Mouse (Mus musculus) left cerebral cortex, adult 11 months (tissue): ENCODE results near the gene Grtp1.

ENCODE experiments used
- DNase-seq: peaks from one replicate; pipeline ENCODE4 v3.0.0; 2022; ENCODE audit warnings: low spot score

Grtp1 gene

DNA sequence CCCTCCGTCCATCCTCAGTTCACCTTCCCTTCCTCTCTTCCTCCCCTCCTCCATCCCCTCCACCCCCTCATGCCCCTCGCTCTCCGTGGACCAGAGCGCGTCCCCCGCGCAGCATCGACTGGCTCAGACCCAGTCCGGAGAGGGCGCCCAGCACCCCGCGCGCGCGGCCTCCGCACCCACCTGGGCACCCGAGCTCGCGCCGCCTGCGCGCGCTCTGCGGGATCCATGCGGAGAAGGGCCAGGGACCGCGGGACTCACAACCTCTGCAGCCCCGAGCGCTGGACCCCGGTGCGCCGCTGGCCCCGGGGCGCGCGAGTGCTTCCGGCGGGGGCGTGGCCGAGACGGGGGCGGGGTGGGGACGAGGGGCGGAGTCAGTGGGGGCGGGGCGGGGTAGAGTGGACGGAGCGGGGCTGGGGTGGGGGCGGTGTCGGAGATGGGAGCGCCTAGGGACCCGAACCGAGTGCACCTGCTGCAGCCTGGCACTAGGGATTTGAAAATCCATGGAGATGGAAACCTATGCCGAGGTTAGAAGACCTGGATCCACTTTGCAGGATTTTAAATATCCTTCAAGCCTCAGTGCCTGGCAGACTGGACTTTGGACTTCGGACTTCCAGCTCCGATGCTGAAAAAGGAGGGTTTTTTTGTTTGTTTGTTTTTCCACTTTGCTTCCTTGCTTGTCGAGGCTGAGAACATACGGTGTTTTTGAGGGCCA, at the start of gene Grtp1:
Grtp1 (minus strand) TSS at position 320 of the 712 bp plus-strand sequence.
- no peak for DNase-seq

DNA sequence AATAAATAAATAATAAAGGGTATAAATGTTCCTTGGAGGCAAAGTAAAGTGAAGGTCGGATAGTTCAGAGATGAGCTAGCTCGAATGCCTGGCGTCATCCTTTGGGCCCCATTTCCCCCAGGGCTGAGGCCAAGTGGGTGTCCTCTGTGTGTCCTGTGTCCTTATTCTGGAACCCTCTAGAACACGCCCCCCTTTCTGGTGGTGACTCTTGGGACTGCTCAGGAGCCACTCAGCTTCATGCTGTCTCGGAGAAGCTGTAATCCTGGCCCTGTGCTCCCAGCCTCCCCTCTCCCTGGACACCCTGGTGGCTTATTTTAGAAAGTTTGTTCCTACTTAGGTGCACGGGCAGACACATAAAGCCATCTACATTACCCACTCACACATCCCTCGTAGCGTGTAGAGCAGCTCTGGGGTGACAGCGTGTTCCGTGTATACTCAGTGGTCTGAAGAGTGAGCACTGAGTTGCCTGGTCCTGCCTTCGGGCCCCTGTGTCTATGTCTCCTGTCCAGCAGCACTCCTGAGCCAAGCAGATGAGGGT, 44.0 kb upstream of the Grtp1 start:
- no peak for DNase-seq

DNA sequence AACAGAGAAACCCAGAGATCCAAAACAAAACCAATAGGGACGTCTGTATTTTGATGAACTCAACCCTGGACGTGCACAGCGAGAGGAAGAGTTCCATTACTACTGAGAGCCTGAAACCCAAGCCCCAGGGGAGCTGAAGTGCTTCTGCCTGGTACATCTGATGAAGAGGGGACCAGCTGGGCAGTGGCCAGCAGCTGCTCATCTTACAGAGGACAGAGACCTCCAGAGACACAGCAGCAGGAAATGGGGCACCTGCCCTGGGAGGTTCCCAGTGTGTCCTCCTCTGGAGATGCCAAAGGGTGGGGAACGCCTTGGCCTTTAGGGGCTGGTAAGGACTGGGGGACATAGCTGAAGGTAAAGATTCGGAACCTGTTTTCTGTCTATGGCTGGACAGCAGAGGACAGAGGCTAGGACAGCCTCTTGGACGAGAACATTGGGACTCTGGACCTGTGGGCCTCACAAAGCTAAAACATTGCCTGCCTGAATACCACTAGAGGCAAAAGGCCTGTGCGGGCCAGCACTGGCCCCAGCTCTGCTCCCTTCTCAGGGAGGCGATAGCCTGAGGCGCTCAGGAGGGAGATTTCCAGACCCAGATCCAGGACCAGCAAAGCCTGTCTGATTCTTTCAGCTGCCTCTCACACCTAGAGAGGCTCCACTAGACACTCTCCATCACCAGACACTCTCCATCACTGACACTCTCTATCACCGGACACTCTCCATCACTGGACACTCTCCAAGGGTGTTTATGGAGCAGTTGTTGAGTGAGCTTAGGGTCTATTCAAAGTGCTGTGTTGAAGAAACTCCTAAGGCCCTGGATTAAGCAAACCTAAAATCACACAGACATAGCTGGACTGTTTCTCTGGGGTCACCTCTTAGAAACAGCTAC, 42.8 kb upstream of the Grtp1 start:
- DNase-seq = no peak

DNA sequence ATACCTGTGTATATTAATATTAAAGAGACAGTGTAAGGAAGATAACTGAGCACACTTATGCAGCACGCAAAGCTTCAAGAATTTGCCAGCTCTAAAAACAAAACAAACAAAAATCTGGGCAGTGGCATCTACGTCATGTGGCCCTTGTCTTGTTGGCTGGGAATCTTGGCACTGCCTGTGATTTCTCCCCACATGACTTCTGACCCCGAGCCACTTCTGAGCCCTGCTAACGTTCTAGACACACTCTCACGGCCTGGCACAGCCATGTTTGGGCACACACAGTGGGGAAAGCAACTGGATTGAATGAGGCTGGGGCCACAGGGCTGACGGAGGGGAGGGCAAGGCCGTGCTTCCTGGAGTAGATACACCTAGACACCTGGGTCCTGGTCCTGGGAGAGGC, 40.3 kb upstream of the Grtp1 start:
- no peak for DNase-seq

DNA sequence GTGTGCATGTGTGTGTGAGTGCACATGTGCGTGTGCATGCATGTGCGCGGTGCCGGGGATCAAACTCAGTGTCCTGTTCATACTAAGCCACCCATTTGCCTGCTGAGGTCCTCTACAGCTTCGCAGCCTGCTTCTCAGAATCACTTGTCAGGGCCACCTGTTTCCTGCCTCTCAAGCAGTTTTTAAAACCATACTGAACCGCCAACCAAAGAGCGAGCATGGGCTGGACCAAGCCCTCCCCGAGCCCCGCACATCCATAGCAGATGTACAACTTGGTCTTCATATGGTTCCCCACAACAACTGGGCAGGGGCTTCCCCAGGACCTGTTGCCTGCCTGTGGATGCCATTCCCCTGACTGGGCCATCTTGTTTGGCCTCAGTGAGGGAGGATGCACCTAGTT, 39.6 kb upstream of the Grtp1 start:
- DNase-seq = no peak

DNA sequence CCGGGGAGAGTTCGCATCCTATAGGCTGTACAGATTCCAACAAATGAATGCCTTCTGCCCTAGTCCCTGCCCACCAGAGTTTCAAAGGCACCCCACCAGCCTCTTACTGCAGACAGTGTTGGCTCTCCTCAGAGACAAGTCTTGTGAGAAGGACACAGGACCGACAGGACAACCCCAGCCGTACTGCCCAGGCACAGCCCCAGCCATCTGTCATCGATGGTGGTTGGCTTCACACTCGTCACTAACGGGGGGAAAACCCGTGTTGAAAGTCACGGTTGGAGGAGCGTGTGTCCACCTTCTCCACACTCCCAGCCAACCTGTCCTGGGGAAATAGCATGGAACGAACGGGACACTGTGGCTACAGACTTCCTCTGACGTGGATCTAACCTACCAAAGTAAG, 34.4 kb upstream of the Grtp1 start:
- DNase-seq = no peak

DNA sequence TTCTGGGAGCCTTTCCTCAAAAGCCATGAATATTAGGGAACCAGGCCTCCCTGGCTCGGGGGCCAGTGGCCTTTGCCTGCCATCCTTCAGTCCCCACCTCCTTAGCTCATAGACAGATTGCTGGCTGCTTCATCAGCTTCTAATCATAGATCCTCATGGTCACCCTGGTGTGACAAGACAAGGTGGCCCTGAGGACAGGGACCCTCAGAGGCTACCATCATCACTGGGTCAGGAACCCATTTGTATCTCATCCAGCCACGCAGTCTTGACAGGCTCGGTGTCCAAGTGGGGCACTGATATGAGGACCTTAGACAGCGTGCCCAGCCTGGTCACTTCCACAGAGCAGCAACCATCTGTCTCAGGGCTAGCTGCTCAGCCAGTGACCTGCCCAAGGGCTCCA, 30.1 kb upstream of the Grtp1 start:
- no peak for DNase-seq

DNA sequence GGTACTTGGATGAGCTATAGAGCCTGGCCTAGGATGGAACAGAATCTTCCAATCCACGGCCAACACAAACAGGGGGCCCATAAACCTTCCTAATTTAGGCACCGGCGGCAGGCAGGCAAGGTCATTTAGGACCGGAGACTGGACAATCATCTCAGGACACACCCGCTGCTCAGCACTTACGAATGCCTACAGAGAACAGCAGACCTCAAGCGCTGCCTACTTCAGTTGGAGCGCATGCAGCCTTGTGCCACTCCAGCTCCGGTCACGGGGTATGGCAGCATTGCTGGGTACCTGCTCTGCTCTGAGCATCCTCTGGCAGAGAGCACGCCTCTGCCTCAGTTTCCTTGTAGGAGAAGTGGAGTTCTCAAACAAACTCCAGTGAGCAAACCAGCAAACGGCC, 29.4 kb upstream of the Grtp1 start:
- no peak for DNase-seq

DNA sequence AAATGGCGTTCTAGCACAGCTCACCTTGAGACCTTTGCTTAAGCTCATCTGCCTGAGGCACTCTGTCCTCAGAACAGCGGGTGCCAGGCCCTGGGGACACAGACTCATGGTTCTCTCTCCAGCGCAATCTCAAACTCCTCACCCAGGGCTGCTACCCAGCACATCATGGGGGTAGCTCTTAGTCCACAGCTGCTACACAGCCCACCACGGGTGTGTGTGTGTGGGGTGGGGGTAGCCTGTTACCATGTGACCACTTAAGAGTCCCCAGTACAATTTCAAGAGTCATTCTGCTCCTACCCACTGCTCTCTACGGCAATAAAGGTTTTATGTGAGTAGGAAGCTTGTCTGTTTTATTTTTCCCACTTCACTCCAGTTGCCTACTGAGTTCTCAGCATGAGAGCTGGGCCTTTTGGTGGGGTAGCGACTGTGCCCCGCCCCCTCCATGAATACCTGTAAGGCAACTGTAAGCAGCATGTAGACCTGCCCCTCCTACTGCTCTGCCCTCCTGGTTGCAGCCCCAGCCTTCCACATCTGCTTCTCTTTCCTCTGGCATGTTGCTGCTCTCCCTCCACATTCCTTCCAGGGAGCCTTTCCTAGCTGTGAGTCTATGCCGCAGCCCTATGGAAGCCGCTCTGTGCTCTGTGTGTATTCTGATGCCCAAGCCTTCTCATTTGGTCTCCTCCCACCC, 28.6 kb upstream of the Grtp1 start:
- DNase-seq = no peak

DNA sequence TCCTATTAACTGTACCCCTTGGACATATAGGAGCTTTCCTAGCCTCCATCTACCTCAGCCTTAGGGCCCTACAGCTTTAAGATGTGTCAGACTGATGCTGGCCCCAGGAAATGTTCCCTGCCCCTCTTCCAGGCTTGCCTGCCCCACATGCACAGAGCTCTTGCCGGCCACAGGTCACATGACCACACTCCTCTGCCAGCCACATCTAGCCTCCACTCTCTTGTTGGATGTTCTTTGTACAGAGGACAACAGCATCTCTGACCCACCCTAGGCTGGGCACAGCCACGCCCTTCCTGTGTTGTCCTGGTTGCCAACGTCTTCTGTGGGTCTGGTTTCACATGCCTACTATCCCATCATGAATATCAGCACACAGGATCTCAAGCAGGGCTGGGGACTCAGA, 26.8 kb upstream of the Grtp1 start:
- no peak for DNase-seq

DNA sequence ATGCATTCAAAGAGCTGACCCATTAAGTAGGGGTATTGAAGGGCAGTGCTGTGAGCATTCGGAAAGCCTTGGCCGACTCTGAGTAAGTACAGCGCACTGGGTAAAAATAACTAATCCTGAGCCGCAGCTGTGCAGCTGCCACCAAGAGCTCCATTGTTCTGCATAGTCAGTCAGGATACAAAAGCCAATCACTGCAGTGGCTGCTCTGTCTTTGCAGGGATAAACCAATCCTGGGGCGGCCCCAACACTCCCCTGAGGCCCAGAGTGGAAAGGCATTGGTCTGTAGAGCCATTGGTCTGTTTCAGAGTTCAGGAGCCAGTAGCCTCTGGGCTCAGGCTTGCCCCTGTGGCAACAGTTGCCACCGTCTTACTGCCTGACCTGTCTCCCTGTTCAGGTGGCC, 25.9 kb upstream of the Grtp1 start:
- peak; percentile 37 for DNase-seq

DNA sequence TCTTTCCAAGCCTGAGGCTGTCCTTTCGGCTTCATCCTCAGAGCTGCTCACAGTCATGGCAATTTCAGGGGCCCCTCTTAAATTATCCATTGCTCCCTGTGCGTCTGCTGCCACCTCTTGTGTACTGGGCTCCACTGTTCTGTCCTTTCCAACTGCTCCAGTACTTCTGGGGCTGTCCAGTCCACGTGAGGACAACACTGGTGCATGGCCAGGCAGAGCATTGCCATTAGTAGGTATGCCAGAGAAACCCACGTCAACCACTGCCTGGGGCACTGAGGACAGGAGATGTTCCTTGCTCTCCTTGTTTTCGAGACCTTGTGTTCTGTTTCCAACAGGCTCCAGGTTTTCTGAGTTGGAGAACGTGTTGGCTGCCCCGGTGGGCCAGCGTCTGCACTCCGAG, 24.0 kb upstream of the Grtp1 start:
- DNase-seq = no peak

DNA sequence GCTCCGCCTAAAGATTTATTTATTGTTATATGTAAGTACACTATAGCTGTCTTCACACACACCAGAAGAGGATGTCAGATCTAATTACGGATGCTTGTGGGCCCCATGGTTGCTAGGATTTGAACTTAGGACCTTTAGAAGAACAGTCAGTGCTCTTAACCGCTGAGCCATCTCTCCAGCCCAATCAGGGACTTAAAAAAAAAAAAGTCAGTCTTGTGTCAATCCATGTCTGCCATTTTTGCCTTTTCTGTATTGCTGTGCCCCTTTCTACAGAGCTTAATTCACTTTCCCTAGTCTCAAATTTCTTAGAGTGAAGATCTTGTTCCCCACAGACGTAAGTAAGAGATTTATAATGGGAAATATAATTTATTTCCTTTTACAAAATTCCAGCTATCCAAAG, 18.0 kb upstream of the Grtp1 start:
- DNase-seq = no peak

DNA sequence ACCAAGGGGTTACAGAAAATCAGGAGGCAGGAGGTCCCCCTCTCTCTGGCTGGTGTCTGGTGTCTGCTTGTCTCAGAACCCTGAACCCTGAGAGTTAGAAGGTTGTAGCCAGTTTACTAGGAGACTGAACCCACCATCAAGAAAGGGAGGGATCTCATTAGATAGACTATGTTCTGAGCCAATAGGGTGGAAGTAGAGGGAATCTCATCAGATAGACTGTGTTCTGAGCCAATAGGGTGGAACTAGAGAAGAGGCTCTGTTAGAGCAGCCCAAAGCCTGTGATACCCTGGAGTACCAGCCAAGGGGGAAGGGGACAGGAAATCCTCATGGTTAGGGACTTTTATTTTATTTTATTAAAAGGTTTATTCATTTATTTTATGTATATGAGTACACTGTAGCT, 17.6 kb upstream of the Grtp1 start:
- DNase-seq = no peak

DNA sequence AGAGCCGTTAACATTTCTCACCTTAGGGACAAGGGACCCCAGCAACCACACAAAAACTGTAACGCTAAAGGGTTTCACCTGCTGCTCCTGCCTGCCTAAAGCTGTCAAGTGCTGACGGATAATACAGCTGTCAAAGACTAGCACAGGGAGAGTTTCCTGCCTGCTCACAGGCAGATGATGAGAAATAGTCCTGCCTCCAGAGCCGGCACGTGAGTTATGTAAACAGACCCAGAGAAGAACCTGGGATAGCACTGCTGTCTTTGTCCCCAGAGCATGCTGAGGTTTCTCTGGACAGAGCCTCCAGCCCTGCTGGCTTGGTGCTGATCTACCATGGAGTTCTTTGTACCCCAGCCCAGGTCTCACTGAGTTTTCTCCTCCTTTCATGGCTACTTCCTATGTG, 16.7 kb upstream of the Grtp1 start:
- DNase-seq = no peak

DNA sequence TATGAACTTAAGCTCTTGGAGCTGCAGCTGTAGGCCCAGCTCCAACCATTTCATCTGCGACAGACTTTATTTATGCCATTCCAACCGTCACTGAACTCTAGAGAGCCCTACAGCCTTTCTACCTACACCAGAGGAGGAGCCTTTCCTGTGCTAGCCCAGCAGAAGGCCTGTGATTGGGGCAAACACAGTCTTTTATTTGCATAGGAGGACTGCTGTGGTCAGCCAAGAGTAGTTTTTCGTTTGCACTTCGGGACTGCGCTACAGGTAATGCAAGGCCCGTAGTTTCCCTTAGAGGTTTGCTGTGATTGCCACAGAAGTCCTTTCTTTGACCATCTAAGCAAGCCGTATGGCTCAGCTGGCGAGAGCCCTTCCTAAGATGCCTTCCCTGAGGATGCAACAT, 16.0 kb upstream of the Grtp1 start:
- no peak for DNase-seq

DNA sequence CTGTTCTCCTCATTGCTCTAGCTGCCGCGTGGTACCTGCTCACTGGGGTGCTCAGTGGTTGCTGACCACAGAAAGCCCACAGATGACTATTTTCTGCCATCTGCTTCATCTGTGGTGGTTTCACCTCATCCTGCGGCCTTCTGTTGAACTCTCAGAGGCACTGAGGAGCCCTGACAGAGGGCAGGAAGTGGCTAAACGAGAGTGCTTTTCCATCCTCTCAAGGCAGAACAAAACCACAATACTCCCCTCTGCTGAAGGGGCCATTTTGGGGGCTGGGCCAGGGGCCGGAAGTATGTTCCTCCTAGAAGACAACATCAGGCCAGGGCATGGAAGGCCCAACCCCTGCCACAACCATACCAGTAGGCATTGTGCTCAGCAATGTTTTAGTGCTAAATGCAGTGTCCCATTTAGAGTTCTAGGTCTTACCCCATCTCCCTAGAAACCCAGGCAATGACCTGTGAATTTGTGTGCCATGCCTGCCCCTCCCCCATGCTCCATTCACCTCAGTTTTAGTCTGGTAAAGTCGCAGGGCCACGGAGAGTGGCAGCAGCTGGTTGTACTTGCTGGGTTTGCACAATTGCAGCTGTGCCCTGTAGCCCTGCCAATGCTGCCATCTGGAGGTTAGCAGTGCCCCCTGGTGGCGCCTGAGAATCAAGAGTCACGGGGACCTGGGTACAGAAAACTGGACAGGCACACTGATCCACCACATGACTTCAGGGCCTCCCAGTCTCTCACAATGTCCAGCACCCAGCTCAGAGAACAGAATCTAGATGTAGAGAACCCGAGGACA, 13.3 kb upstream of the Grtp1 start:
- peak; percentile 84 for DNase-seq

DNA sequence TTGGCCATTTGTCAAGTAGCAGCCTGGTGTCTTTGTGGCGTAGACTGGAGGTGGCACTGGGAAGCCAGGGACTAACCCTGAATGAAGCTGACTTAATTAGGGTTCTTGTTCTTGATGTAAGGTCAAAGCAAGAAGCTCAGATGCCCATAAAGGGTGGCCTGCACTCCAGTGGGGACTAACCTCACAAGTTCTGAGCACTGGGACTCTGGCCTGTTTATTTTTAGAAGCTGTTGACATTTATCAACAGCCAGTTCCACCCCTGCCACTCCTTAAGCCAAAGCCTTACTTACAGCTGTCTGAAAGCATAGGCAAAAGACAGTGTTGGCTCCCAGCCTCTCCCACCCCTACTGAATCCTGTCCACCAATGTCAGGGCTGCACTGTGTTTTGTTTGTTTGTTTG, 9.3 kb upstream of the Grtp1 start:
- DNase-seq = no peak

DNA sequence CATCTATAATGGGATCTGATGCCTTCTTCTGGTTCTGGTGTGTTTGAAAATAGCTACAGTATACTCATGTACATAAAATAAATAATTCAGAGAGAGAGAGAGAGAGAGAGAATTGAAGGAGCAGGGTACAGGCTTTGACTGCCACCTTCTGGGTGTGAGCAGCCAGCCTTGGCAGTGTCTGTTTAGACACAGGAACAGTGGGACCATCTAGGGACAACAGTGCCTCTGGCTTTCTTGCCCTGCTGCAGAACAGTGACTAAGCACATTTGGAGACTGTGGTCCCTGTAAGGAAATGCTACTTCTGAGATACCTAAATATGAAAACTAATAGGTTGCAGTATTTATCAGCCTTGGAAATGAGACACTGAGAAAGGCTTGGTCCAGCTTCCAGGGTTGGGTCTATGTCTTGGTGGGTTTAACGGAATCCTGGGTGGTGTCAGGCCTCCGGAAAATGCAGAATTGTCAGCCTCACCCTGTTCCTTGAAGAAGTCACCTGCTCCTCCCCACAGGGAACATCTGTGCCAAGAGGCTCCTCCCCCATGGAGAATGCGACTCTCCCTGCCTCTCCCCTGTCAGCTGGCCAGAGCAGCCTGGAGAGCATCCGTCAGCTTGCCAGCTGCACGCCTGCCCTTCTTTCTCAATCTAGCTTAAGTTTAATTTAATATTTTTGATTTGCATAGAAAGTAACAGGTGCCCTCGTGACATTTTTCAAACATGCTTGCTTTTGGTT, 8.4 kb upstream of the Grtp1 start:
- DNase-seq = no peak

DNA sequence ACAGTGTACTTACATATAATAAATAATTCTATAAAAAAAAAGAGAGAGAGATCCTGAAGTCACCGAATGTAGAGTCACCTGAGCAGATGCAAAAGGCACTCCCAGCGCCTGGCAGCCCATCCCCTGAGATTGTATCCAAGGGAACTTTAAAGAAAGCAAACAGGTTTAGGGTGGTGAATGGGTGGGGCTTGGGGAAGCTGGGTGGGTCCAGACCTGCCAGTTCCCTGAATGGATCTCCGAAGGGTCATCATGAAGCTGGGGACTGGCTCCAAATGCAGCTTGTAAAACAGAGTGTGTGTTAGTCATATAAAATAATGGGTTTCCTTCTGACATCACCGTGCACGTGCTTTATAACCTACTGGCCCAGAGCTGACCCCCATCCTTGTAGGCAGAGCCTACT, 5.9 kb upstream of the Grtp1 start:
- DNase-seq = no peak

DNA sequence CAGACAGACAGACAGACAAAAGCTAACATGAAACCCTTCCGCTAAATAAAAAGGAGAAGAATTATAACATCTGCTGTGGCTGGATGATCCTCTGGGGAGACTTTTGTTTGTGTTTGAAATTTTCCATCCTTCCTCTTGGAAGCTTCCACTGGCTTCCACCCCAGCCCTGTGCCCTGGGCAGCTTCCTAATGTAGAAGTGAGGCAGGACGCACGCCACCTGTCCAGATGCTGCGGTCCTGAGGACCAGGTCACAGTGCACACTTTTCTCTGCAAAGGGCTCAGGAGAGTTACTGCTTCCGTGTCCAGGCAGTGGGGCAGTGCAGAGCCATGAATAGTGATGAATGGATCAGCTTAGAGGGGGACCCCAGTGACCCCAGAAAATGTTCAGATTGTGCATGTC, 4.9 kb upstream of the Grtp1 start:
- no peak for DNase-seq
